Mouse (Mus musculus) myocyte (in vitro differentiated cells): ENCODE measurements around the gene Rps6kb1. TPM values are rescaled to one million over a fixed set of nuclear protein-coding genes. Genes with fewer than 3 reads are reported as not detected.
"Not testable (repeated sequence)": the region's sequence is repeated elsewhere in the genome, so short reads cannot be mapped to it uniquely, and the experiment has no call there.

Source experiments
- H3K27me3 ChIP-seq: one replicate; pipeline ENCODE4 v1.6.1; 2011; ENCODE audit not compliant: control insufficient read depth, insufficient read depth, insufficient read length
- H3K36me3 ChIP-seq: one replicate; pipeline ENCODE4 v1.6.1; 2011; ENCODE audit not compliant: control insufficient read depth, insufficient read depth
- H3K4me2 ChIP-seq: one replicate; pipeline ENCODE4 v1.6.1; 2011; ENCODE audit warnings: low read depth, control low read depth
- H3K4me3 ChIP-seq: one replicate; pipeline ENCODE4 v1.5.1; 2011; ENCODE audit warnings: mild to moderate bottlenecking, control low read depth, moderate library complexity
- H3K79me2 ChIP-seq: one replicate; pipeline ENCODE4 v1.6.1; 2011; ENCODE audit not compliant: control insufficient read depth, insufficient read depth
- H3ac ChIP-seq: one replicate; pipeline ENCODE4 v1.6.1; 2011; ENCODE audit not compliant: control insufficient read depth, insufficient read length
- CEBPB ChIP-seq: IDR thresholded peaks from 2 replicates; pipeline ENCODE4 v1.6.1; 2011; ENCODE audit warnings: mild to moderate bottlenecking, moderate library complexity; ENCODE audit not compliant: poor library complexity, insufficient read depth, severe bottlenecking
- E2F4 ChIP-seq: IDR thresholded peaks from one replicate; pipeline ENCODE4 v1.6.1; 2011; ENCODE audit warnings: mild to moderate bottlenecking, control low read depth, moderate library complexity; ENCODE audit not compliant: insufficient read depth
- MAX ChIP-seq: IDR thresholded peaks from one replicate; pipeline ENCODE4 v1.6.1; 2011; ENCODE audit warnings: low read depth, mild to moderate bottlenecking, control low read depth
- MYOD1 ChIP-seq, 3 experiments: IDR thresholded peaks; one replicate each; pipeline ENCODE4 v1.6.1; 2011; ENCODE audit warnings: control low read depth in 2 of 3, low read depth in 2 of 3, mild to moderate bottlenecking in 2 of 3, moderate library complexity in 1 of 3; ENCODE audit not compliant: insufficient read length in 2 of 3, control insufficient read depth in 1 of 3
- MYOG ChIP-seq, 3 experiments: IDR thresholded peaks; one replicate each; pipeline ENCODE4 v1.6.1; 2011; ENCODE audit warnings: control low read depth in 2 of 3, low read depth in 2 of 3, mild to moderate bottlenecking in 2 of 3; ENCODE audit not compliant: insufficient read length in 2 of 3, control insufficient read depth in 1 of 3, insufficient read depth in 1 of 3
- POLR2A ChIP-seq: IDR thresholded peaks from one replicate; pipeline ENCODE4 v1.6.1; 2011; ENCODE audit warnings: low read depth, mild to moderate bottlenecking, control low read depth, moderate library complexity; ENCODE audit not compliant: insufficient read length
- POLR2AphosphoS2 ChIP-seq: IDR thresholded peaks from one replicate; pipeline ENCODE4 v1.6.1; 2011; ENCODE audit warnings: low read depth, control low read depth; ENCODE audit not compliant: insufficient read length
- REST ChIP-seq: IDR thresholded peaks from one replicate; pipeline ENCODE4 v1.6.1; 2011; ENCODE audit warnings: mild to moderate bottlenecking, control low read depth, moderate library complexity; ENCODE audit not compliant: insufficient read depth, insufficient read length
- SRF ChIP-seq: IDR thresholded peaks from one replicate; pipeline ENCODE4 v1.6.1; 2011; ENCODE audit warnings: low read depth; ENCODE audit not compliant: control insufficient read depth, insufficient read length
- TCF12 ChIP-seq: IDR thresholded peaks from one replicate; pipeline ENCODE4 v1.6.1; 2011; ENCODE audit warnings: mild to moderate bottlenecking, control low read depth; ENCODE audit not compliant: poor library complexity, insufficient read depth, severe bottlenecking
- TCF3 ChIP-seq: IDR thresholded peaks from one replicate; pipeline ENCODE4 v1.6.1; 2011; ENCODE audit warnings: low read depth, control low read depth; ENCODE audit not compliant: insufficient read length
- USF1 ChIP-seq: IDR thresholded peaks from one replicate; pipeline ENCODE4 v1.6.1; 2011; ENCODE audit warnings: low read depth, mild to moderate bottlenecking, control low read depth, moderate library complexity
- polyA plus RNA-seq: library from polyadenylated mRNA; unstranded; fragments of >200 nt; fragmentation: generic; extraction: Trizol; gene quantifications from one replicate; pipeline ENCODE4 v1.2.1, GENCODE M21; 2012; ENCODE audit warnings: missing spikeins

Rps6kb1 gene
- polyA plus RNA-seq, 1 experiment, result 13.0 TPM

DNA sequence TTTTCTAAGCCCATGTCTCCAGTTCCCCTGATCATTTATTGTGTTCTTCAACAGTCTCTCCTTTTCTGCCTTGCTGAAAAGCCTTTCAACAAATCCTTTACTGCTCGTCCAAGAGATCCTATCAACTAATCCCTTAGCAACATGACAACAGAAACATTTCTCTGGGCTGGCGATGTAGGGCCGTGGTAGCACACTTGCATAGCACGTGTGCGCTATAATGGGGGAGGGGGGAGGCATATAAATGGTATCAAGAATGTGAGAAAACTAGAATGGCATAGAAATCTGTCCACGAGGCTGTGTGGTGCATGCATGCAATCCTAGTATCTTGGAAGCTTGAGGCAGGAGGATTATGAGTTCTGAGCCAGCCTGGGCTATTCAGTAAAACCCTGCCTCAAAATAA, 72.8 kb downstream of the Rps6kb1 start:
- Histone ChIP-seq H3K4me3 (no peak overlapping the region), H3K4me2 (no peak overlapping the region), H3ac (no peak overlapping the region), H3K36me3 (no peaks in the 10 kb centered on the region), H3K27me3 (no peaks in the 10 kb centered on the region), H3K79me2 (no peaks in the 10 kb centered on the region)
- TF ChIP-seq REST, result no peak
- no peak for TF ChIP-seq POLR2AphosphoS2
- no peak for TF ChIP-seq CEBPB
- no peak for TF ChIP-seq MYOD1 (IDR thresholded peaks at IDR 0.05; ENCODE audit: control insufficient read depth in 1 of 3, insufficient read length in 2 of 3, low read depth in 2 of 3)
- no peak for TF ChIP-seq POLR2A
- TF ChIP-seq TCF12, result no peak
- TF ChIP-seq USF1, result no peak
- TF ChIP-seq E2F4, result no peak
- TF ChIP-seq MYOG (IDR thresholded peaks at IDR 0.05; ENCODE audit: control insufficient read depth in 1 of 3, insufficient read depth in 1 of 3, insufficient read length in 2 of 3, low read depth in 2 of 3), result no peak
- TF ChIP-seq TCF3, result no peak
- TF ChIP-seq MAX, result no peak
- no peak for TF ChIP-seq SRF

DNA sequence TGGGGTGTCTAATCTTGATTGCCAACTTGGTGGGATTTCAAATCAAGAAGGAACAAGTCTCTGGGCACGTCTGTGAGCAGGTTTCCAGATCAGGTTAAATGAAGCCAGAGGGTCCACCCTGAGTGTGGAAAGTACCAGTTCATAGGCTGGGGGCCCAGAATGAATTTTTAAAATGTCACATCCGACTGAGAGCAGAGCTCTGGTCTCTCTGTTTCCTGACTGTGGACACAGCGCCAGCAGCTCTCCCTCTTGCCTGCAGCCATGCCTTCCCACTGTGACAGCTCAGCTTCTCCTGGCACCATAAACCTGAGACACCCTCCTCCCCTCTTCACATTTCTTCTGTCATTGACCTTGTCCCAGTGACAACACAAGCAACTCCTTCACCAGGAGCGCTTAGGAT, 75.6 kb downstream of the Rps6kb1 start:
- TF ChIP-seq POLR2A, result no peak
- TF ChIP-seq MAX, result no peak
- no peak for TF ChIP-seq MYOD1 (IDR thresholded peaks at IDR 0.05; ENCODE audit: control insufficient read depth in 1 of 3, insufficient read length in 2 of 3, low read depth in 2 of 3)
- no peak for TF ChIP-seq SRF
- no peak for TF ChIP-seq REST
- no peak for TF ChIP-seq POLR2AphosphoS2
- no peak for TF ChIP-seq USF1
- TF ChIP-seq E2F4, result no peak
- no peak for TF ChIP-seq TCF3
- TF ChIP-seq CEBPB, result no peak
- no peak for TF ChIP-seq TCF12
- no peak for TF ChIP-seq MYOG (IDR thresholded peaks at IDR 0.05; ENCODE audit: control insufficient read depth in 1 of 3, insufficient read depth in 1 of 3, insufficient read length in 2 of 3, low read depth in 2 of 3)
- no peak overlapping the region for H3K4me2 ChIP-seq
- no peaks in the 10 kb centered on the region for H3K36me3 ChIP-seq
- no peak overlapping the region for H3ac ChIP-seq
- no peaks in the 10 kb centered on the region for H3K27me3 ChIP-seq
- no peak overlapping the region for H3K4me3 ChIP-seq
- no peaks in the 10 kb centered on the region for H3K79me2 ChIP-seq

DNA sequence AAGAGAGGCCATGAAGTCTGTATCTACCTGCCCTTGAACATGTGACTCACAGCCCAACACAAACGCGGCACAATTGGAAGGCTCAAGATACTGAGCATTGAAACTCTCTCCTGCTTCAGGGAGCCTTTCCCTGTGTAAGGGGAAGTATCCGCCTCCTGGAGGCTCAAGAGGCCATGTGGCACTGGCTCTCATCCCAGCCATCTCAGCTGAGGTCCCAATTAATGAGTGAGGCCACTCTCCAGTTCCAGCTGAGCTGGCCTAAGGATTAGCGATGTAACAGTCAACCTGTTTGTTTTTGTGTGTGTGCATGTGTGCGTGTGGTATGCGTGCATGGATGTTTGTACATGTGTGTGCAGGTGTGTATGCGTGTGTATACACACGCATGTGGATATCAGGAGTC, 76.3 kb downstream of the Rps6kb1 start:
- Histone ChIP-seq H3K4me3 (no peak overlapping the region), H3K79me2 (no peaks in the 10 kb centered on the region), H3K4me2 (no peak overlapping the region), H3K27me3 (no peaks in the 10 kb centered on the region), H3K36me3 (no peaks in the 10 kb centered on the region), H3ac (no peak overlapping the region)
- TF ChIP-seq TCF12 (no peak), MYOG (IDR thresholded peaks at IDR 0.05; ENCODE audit: control insufficient read depth in 1 of 3, insufficient read depth in 1 of 3, insufficient read length in 2 of 3, low read depth in 2 of 3) (no peak), REST (no peak), TCF3 (no peak), USF1 (no peak), MYOD1 (IDR thresholded peaks at IDR 0.05; ENCODE audit: control insufficient read depth in 1 of 3, insufficient read length in 2 of 3, low read depth in 2 of 3) (no peak), MAX (no peak), POLR2AphosphoS2 (no peak), SRF (no peak), E2F4 (no peak), CEBPB (no peak), POLR2A (no peak)

DNA sequence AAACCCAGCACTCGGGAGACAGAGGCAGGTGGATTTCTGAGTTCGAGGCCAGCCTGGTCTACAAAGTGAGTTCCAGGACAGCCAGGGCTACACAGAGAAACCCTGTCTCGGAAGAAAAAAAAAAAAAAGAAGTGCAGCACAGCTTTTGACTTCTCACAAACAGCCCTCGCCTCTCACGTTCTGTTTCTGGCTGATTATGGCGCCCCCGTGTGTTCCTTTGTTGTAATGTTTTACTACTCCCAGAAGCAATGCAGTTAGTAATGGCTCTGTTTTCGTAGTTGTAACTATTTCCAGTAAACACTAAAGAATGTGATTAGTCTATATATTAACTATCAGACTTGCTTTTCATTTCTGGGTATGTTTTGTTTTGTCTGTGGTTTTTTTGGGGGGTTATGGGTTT, 80.3 kb downstream of the Rps6kb1 start:
- not testable (repeated sequence) for H3ac ChIP-seq, H3K36me3 ChIP-seq, H3K79me2 ChIP-seq, H3K4me2 ChIP-seq, H3K4me3 ChIP-seq, H3K27me3 ChIP-seq

DNA sequence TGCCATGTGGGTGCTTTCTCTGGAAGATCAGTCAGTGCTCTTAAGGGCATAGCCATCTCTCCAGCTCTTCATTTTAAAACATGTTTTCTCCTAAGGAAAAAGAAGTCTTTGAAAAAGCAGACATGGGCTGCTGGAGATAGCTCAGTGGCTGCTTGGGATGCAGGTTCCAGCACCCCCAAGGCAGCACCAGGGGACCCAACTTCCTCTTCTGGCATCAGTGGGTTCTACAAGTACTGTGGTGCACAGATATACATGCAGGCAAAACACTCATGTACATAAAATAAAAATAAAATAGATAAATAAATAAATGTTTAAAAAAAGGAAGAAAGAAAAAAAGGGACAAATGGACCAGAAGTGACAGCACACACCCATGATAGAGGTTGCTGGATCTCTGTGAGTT, 82.0 kb downstream of the Rps6kb1 start:
- Histone ChIP-seq H3K4me3 (no peak overlapping the region), H3K79me2 (no peaks in the 10 kb centered on the region), H3K4me2 (no peak overlapping the region), H3K27me3 (no peaks in the 10 kb centered on the region), H3K36me3 (no peaks in the 10 kb centered on the region), H3ac (no peak overlapping the region)
- TF ChIP-seq TCF12 (no peak), CEBPB (no peak), REST (no peak), MAX (no peak), USF1 (no peak), MYOD1 (IDR thresholded peaks at IDR 0.05; ENCODE audit: control insufficient read depth in 1 of 3, insufficient read length in 2 of 3, low read depth in 2 of 3) (no peak), SRF (no peak), POLR2AphosphoS2 (no peak), E2F4 (no peak), TCF3 (no peak), POLR2A (no peak), MYOG (IDR thresholded peaks at IDR 0.05; ENCODE audit: control insufficient read depth in 1 of 3, insufficient read depth in 1 of 3, insufficient read length in 2 of 3, low read depth in 2 of 3) (no peak)
